Mouse (Mus musculus) ES-E14 (cell line): ENCODE data around the gene Ssrp1. TPM values are rescaled to one million over a fixed set of nuclear protein-coding genes. Genes with fewer than 3 reads are reported as not detected.

Experiments
- DNase-seq: peaks from one replicate; pipeline ENCODE4 v3.0.0-alpha.2; 2013; ENCODE audit warnings: low read depth, low spot score
- H3K27ac ChIP-seq: 2 replicates; pipeline ENCODE4 v1.5.1; 2012; ENCODE audit warnings: low read depth, mild to moderate bottlenecking, low read length, moderate library complexity, mixed read lengths; ENCODE audit not compliant: poor library complexity, insufficient read depth, severe bottlenecking
- H3K36me3 ChIP-seq: 2 replicates; pipeline ENCODE4 v1.6.1; 2012; ENCODE audit warnings: mild to moderate bottlenecking, low read length, moderate library complexity, mixed read lengths; ENCODE audit not compliant: control insufficient read depth, poor library complexity, insufficient read depth, severe bottlenecking
- H3K4me1 ChIP-seq, 2 experiments: fragments of 150-350 bp in 1 of 2; sonication (generic) in 1 of 2; 2 replicates each; pipeline ENCODE4 v1.6.1; 2012; ENCODE audit warnings: low read length in 2 of 2, mild to moderate bottlenecking in 1 of 2, mixed read lengths in 1 of 2; ENCODE audit not compliant: control insufficient read depth in 2 of 2, insufficient read depth in 2 of 2, poor library complexity in 1 of 2
- H3K4me3 ChIP-seq, 2 experiments: fragments of 150-350 bp in 1 of 2; sonication (generic) in 1 of 2; 2 replicates each; pipeline ENCODE4 v1.5.1; 2012; ENCODE audit warnings: low read length in 2 of 2, low read depth in 1 of 2, mild to moderate bottlenecking in 1 of 2, mixed read lengths in 1 of 2; ENCODE audit not compliant: insufficient read depth in 1 of 2, poor library complexity in 1 of 2, severe bottlenecking in 1 of 2
- H3K9ac ChIP-seq: 2 replicates; pipeline ENCODE4 v1.6.1; 2012; ENCODE audit warnings: low read depth, mild to moderate bottlenecking, low read length, mixed read lengths; ENCODE audit not compliant: poor library complexity, insufficient read depth, severe bottlenecking
- H3K9me3 ChIP-seq: fragments of 150-350 bp; sonication (generic); 2 replicates; pipeline ENCODE4 v1.6.1; 2012; ENCODE audit warnings: low read depth, mild to moderate bottlenecking, low read length; ENCODE audit not compliant: control insufficient read depth, insufficient read depth
- CHD2 ChIP-seq: IDR thresholded peaks from 2 replicates; pipeline ENCODE4 v1.6.1; 2014; ENCODE audit warnings: mild to moderate bottlenecking, low read depth, low read length, inconsistent platforms
- HCFC1 ChIP-seq: IDR thresholded peaks from 2 replicates; pipeline ENCODE4 v1.6.1; 2012; ENCODE audit warnings: low read length, inconsistent platforms, borderline replicate concordance; ENCODE audit not compliant: insufficient read depth
- MAFK ChIP-seq: IDR thresholded peaks from 2 replicates; pipeline ENCODE4 v1.6.1; 2014; ENCODE audit warnings: mild to moderate bottlenecking, low read depth, low read length, inconsistent platforms; ENCODE audit not compliant: insufficient read depth
- ZC3H11A ChIP-seq: IDR thresholded peaks from 2 replicates; pipeline ENCODE4 v1.6.1; 2012; ENCODE audit warnings: low read depth, mild to moderate bottlenecking, inconsistent platforms, low read length, borderline replicate concordance
- ZNF384 ChIP-seq: IDR thresholded peaks from 2 replicates; pipeline ENCODE4 v1.6.1; 2012; ENCODE audit warnings: low read depth, low read length, inconsistent platforms
- in situ Hi-C, 2 experiments: fragments of 600-800 bp; cut with MboI; formaldehyde crosslinking; loops; one replicate each; pipeline ENCODE4 v1.15.1; 2025; ENCODE audit warnings: low sequenced_read_pairs in 2 of 2, inconsistent platforms in 1 of 2; ENCODE audit not compliant: unreplicated experiment in 2 of 2
- total RNA-seq: library from RNA; depleted of rRNA; stranded (reverse); fragments of 300-350 nt; gene quantifications from 2 replicates; pipeline ENCODE4 v1.2.3, GENCODE M21; 2012

The Ssrp1 gene
- total RNA-seq, 1 experiment: 212 TPM

DNA sequence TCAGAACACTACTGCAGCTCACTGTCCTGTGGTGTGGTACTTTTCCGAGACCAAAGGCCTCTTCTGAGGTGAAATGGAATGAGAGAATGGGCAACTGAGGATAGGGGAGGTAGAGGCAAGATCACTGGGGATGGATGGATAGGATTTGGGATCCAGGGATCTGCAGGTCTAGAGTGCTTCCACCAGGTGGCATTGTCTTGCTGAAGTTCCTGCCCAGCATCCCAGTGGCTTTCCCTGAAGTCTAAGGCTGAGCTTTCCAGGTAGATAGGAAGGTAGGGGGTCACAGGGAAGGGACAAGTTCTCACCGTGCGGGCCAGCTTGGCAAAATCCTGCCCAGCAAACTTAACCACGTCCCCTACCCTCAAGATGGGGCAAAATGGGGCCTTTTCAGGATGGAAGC lies 15.0 kb upstream of the Ssrp1 start:
- no peak for TF ChIP-seq ZNF384
- TF ChIP-seq ZC3H11A: no peak
- TF ChIP-seq CHD2: no peak
- TF ChIP-seq HCFC1: no peak
- no peak for TF ChIP-seq MAFK
- Histone ChIP-seq H3K27ac (no peak overlapping the region), H3K36me3 (no peaks in the 10 kb centered on the region), H3K9me3 (no peaks in the 10 kb centered on the region), H3K4me1 (no peaks in the 10 kb centered on the region), H3K4me3 (no peak overlapping the region), H3K9ac (no peak overlapping the region)
- DNase-seq: no peak
- in situ Hi-C loops: no loop called here

DNA sequence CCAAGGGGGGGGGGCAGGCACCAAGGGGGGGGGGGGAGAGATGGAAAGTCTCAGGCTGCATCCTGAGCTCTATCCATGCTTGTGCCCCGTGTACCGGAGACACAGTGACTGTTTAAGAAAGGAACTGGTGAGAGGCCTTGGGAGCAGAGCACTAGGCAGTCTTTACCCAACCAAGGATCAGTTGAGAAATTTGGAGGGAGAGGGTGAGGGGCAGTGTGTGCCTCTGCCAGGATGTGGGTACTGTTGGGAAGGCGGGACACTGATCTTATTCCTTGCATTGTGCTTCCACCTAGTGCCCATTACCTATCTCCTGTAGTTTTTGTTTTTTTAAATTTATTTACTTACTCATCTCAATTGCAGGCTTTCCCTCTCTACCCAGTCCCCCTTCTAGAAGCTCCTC lies 10.9 kb upstream of the Ssrp1 start:
- in situ Hi-C loops: no loop called here

DNA sequence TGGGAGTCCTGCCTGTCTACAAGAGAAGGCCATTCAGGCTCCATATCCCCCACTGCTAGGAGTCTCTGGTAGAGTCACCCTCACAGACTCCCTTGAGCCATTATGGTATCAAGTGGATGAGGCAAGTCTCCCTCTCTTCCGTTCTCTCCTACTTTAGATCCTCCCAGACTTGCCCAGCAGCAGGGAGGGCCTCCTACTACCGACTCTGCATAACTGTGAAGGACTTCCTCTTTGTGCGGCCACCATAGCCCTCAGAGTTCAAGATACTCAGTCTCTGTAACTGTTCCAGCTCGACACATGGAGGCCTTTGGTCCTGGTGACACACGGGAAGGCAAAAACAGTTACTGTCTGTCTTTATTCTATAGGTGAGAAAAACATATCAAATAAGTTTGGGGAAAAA lies 9.8 kb upstream of the Ssrp1 start:
- Histone ChIP-seq H3K36me3 (no peaks in the 10 kb centered on the region), H3K4me3 (no peak overlapping the region), H3K9me3 (no peaks in the 10 kb centered on the region), H3K27ac (no peak overlapping the region), H3K9ac (no peak overlapping the region), H3K4me1 (no peaks in the 10 kb centered on the region)
- TF ChIP-seq ZNF384: no peak
- no peak for TF ChIP-seq MAFK
- TF ChIP-seq HCFC1: no peak
- no peak for TF ChIP-seq ZC3H11A
- no peak for TF ChIP-seq CHD2
- in situ Hi-C loops: no loop called here
- DNase-seq: no peak

More for the DNA sequence above, 10.9 kb upstream of the Ssrp1 start:
- H3K4me3 ChIP-seq: no peak overlapping the region
- H3K36me3 ChIP-seq: no peaks in the 10 kb centered on the region
- H3K4me1 ChIP-seq: no peaks in the 10 kb centered on the region
- H3K9me3 ChIP-seq: no peaks in the 10 kb centered on the region
- H3K9ac ChIP-seq: no peak overlapping the region
- H3K27ac ChIP-seq: no peak overlapping the region
- TF ChIP-seq HCFC1 (no peak), CHD2 (no peak), ZNF384 (no peak), MAFK (no peak), ZC3H11A (no peak)
- no peak for DNase-seq

DNA sequence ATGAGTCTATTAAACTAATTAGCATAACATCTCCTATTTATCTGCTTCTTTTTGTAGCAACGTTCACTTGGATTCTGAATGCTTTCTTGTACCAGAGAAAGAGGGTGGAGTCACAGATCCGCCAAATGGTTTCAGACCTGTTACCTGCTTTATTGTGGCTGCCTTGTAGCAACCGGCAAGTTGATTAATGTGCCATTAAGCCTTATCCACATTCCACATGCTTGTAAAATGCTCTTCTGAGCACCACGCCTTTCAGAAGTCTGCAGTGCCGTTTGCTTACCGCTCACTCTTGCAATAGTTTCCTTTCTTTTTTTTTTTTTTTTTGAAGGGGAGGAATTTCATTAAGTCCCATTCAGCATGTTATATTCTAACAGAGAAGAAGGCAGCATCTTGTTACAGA lies 7.1 kb upstream of the Ssrp1 start:
- DNase-seq: no peak
- TF ChIP-seq CHD2: no peak
- no peak for TF ChIP-seq ZNF384
- TF ChIP-seq HCFC1: no peak
- TF ChIP-seq MAFK: no peak
- no peak for TF ChIP-seq ZC3H11A
- H3K36me3 ChIP-seq: no peaks in the 10 kb centered on the region
- no peak overlapping the region for H3K4me3 ChIP-seq
- no peak overlapping the region for H3K9ac ChIP-seq
- no peaks in the 10 kb centered on the region for H3K4me1 ChIP-seq
- no peaks in the 10 kb centered on the region for H3K9me3 ChIP-seq
- no peak overlapping the region for H3K27ac ChIP-seq
- in situ Hi-C loops: no loop called here

DNA sequence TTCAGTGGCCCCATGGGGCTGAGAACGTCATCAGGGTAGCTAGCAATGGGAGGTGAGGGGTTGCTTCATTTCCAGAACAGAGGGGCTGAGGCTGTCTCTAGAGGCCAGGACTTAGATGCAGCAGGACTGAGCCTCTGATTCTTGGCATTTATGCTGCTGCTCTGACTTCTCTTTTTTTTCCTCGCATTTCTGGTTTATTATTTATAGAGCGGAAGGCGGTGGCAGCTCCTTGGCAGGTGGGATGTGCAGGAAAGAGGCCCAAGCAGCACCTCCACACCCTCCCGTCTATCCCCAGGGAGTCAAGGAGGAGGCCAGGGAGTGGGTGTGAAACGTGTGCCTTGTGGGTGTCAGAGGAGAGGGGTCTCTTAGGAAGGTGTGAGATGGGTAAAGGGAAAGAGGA lies 6.0 kb upstream of the Ssrp1 start:
- in situ Hi-C loops: no loop called here
- H3K4me1 ChIP-seq: no peaks in the 10 kb centered on the region
- no peak overlapping the region for H3K9ac ChIP-seq
- no peak overlapping the region for H3K4me3 ChIP-seq
- H3K9me3 ChIP-seq: no peaks in the 10 kb centered on the region
- no peaks in the 10 kb centered on the region for H3K36me3 ChIP-seq
- no peak overlapping the region for H3K27ac ChIP-seq
- no peak for TF ChIP-seq HCFC1
- no peak for TF ChIP-seq CHD2
- TF ChIP-seq ZC3H11A: no peak
- TF ChIP-seq ZNF384: no peak
- TF ChIP-seq MAFK: no peak
- no peak for DNase-seq
